Mouse (Mus musculus) megakaryocyte, embryonic 14.5 days (primary cell): ENCODE measurements around the gene Akap8.

Experiments used
- FLI1 ChIP-seq: IDR thresholded peaks from 2 replicates; pipeline ENCODE4 v1.6.1; 2012; ENCODE audit warnings: low read length, inconsistent platforms, mixed read lengths
- GATA1 ChIP-seq: IDR thresholded peaks from 3 replicates; pipeline ENCODE4 v1.6.1; 2012; ENCODE audit warnings: mixed read lengths, low read length, inconsistent platforms, borderline replicate concordance

GRCm38 (mm10) chr17:32315560-32315959 is 5.5 kb downstream of the Akap8 start:
- no peak for TF ChIP-seq GATA1
- TF ChIP-seq FLI1: no peak
